Mouse (Mus musculus): ENCODE results near the gene Nthl1. TPM values are rescaled to one million over a fixed set of nuclear protein-coding genes. Genes with fewer than 3 reads are reported as not detected.

Gene Nthl1
- polyA plus RNA-seq, 1 experiment from 2014 or later: 14.9 TPM

- Histone ChIP-seq H3K36me3 (ENCODE audit: insufficient read depth, low read length) (peaks cover 16% of the 10 kb centered on the region; the same call in 1 of the 2 replicates), H3K27me3 (ENCODE audit: insufficient read depth, low read length) (no peaks in the 10 kb centered on the region), H3K9ac (ENCODE audit: low read depth, low read length) (0 out of 2 replicates have a peak overlapping the region, but pooled peaks have one; percentile 4), H3K9me3 (replicated peaks; ENCODE audit: low read length) (no peaks in the 10 kb centered on the region), H3K4me3 (replicated peaks; ENCODE audit: low read depth, low read length) (no peak overlapping the region), H3K4me2 (ENCODE audit: low read length) (no peak overlapping the region), H3K27ac (0 out of 2 replicates have a peak overlapping the region, but pooled peaks have one; percentile 80), H3K4me1 (replicated peaks; ENCODE audit: insufficient read depth, low read length) (peaks cover 33% of the 10 kb centered on the region)
- no peak for ATAC-seq (replicated peaks; ENCODE audit: low FRiP score, low read depth)
- no peak for TF ChIP-seq CTCF (IDR thresholded peaks at IDR 0.05; ENCODE audit: low read depth)
- no peak for DNase-seq (ENCODE audit: low spot score)
- WGBS: 93% methylated on average over 15 of the region's 15 CpGs
These were observed 8.1 kb downstream of the Nthl1 start for GRCm38 (mm10) chr17:24640581-24640980.

DNA sequence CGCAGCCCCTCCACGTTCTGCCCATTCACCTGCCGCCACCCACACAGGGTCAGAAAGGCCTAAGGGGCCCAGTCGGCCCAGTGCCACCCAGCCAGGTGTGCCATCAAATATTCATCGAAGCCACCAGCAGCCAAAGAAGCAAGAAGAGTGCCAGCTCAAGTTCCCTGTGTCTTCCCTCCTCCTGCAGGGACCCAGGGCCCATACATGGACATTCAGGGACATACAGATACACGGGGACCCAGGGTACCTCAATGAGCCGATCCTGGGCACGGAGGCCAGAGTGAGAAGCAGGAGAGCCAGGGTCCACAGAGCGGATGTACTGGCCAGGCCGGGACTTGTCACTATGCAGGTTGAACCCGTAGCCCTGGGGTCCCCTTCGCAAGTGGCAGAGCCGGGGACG lies 9.5 kb downstream of the Nthl1 start:
- H3K36me3 ChIP-seq (ENCODE audit: insufficient read depth, low read length): peaks cover 13% of the 10 kb centered on the region; the same call in 1 of the 2 replicates

GRCm38 (mm10) chr17:24642791-24643343 lies 10.4 kb downstream of the Nthl1 start:
- H3K36me3 ChIP-seq (ENCODE audit: insufficient read depth, low read length): peaks cover 18% of the 10 kb centered on the region; the same call in 1 of the 2 replicates
- WGBS: 56% methylated on average over 6 of the region's 6 CpGs

More for the DNA sequence above, 9.5 kb downstream of the Nthl1 start:
- Histone ChIP-seq H3K27me3 (ENCODE audit: insufficient read depth, low read length) (no peaks in the 10 kb centered on the region), H3K4me3 (replicated peaks; ENCODE audit: low read depth, low read length) (no peak overlapping the region), H3K9me3 (replicated peaks; ENCODE audit: low read length) (no peaks in the 10 kb centered on the region), H3K4me2 (ENCODE audit: low read length) (no peak overlapping the region), H3K4me1 (replicated peaks; ENCODE audit: insufficient read depth, low read length) (peaks cover 36% of the 10 kb centered on the region), H3K27ac (no peak overlapping the region), H3K9ac (ENCODE audit: low read depth, low read length) (no peak overlapping the region)
- DNase-seq (ENCODE audit: low spot score) (no peak), ATAC-seq (replicated peaks; ENCODE audit: low FRiP score, low read depth) (no peak)
- TF ChIP-seq CTCF (IDR thresholded peaks at IDR 0.05; ENCODE audit: low read depth): no peak
- 89% methylated on average over 14 of the region's 14 CpGs for WGBS

GRCm38 (mm10) chr17:24644030-24644715 lies 11.7 kb downstream of the Nthl1 start:
- H3K9ac ChIP-seq (ENCODE audit: low read depth, low read length): peak overlapping the region; percentile 47

More at GRCm38 (mm10) chr17:24642791-24643343, 10.4 kb downstream of the Nthl1 start:
- Histone ChIP-seq H3K27ac (no peak overlapping the region), H3K4me1 (replicated peaks; ENCODE audit: insufficient read depth, low read length) (peaks cover 36% of the 10 kb centered on the region), H3K4me3 (replicated peaks; ENCODE audit: low read depth, low read length) (0 out of 2 replicates have a peak overlapping the region, but pooled peaks have one; percentile 17), H3K27me3 (ENCODE audit: insufficient read depth, low read length) (no peaks in the 10 kb centered on the region), H3K4me2 (ENCODE audit: low read length) (peak overlapping the region; percentile 46), H3K9ac (ENCODE audit: low read depth, low read length) (peak overlapping the region; percentile 47; the same call in 1 of the 2 replicates), H3K9me3 (replicated peaks; ENCODE audit: low read length) (no peaks in the 10 kb centered on the region)
- no peak for ATAC-seq (replicated peaks; ENCODE audit: low FRiP score, low read depth)
- DNase-seq (ENCODE audit: low spot score): no peak
- TF ChIP-seq CTCF (IDR thresholded peaks at IDR 0.05; ENCODE audit: low read depth): no peak

DNA sequence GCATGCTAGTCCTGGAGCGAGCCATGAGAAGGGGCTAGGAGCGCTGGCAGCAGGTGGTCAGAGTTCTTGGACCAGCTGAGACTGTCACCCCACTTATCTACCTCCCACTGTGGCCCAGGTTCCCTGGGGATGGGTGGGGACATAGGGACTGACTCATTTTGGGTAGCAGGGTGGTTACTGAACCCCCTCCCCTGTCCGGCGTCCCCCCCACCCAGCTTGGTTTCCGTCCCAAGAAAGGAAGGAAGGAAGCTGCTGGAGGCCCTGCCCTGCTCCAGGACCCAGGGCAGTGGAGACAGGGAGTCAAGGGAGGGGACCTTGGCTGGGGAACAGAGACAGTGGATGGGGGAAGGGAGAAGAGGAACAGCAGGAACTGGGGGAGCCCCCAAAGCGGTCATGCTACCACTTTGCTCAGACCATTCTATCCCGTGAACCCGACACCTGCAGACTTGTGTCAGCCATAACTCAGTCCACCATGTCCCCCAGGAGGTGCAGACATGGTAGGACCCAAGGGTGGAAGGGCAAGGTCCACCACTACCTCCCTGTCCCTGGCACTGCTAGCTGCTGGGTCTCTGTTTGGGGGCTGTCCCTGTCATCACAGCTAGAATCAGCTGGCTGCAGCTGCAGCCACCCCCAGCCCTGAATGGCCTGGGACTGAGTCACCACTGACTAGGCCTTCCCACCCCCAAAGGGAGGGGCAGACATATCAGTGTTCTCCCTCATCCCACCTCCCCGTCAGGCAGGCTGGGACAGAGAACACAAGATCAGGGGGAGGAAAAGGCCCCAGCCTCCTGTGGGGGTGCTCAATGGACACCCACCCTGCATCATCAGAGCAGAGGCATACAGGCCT lies 12.6 kb downstream of the Nthl1 start:
- 49% methylated on average over 9 of the region's 9 CpGs for WGBS
- peak overlapping the region; percentile 47 for H3K9ac ChIP-seq (ENCODE audit: low read depth, low read length)
- H3K27me3 ChIP-seq (ENCODE audit: insufficient read depth, low read length): no peaks in the 10 kb centered on the region
- peak overlapping the region; percentile 46 for H3K4me2 ChIP-seq (ENCODE audit: low read length)
- DNase-seq (ENCODE audit: low spot score): peak; percentile 57
- H3K4me1 ChIP-seq (replicated peaks; ENCODE audit: insufficient read depth, low read length): peaks cover 34% of the 10 kb centered on the region
- H3K36me3 ChIP-seq (ENCODE audit: insufficient read depth, low read length): 0 out of 2 replicates have a peak, but pooled peaks cover 13% of the 10 kb centered on the region
- no peaks in the 10 kb centered on the region for H3K9me3 ChIP-seq (replicated peaks; ENCODE audit: low read length)
- H3K27ac ChIP-seq: peak overlapping the region; percentile 84
- TF ChIP-seq CTCF (IDR thresholded peaks at IDR 0.05; ENCODE audit: low read depth): no peak
- 0 out of 2 replicates have a peak overlapping the region, but pooled peaks have one; percentile 17 for H3K4me3 ChIP-seq (replicated peaks; ENCODE audit: low read depth, low read length)
- peak; percentile 52 for ATAC-seq (replicated peaks; ENCODE audit: low FRiP score, low read depth)

More at GRCm38 (mm10) chr17:24644030-24644715, 11.7 kb downstream of the Nthl1 start:
- Histone ChIP-seq H3K4me2 (ENCODE audit: low read length) (peak overlapping the region; percentile 46), H3K4me3 (replicated peaks; ENCODE audit: low read depth, low read length) (peak overlapping the region; percentile 17; the same call in 1 of the 2 replicates), H3K27ac (peak overlapping the region; percentile 84), H3K27me3 (ENCODE audit: insufficient read depth, low read length) (no peaks in the 10 kb centered on the region), H3K9me3 (replicated peaks; ENCODE audit: low read length) (no peaks in the 10 kb centered on the region), H3K4me1 (replicated peaks; ENCODE audit: insufficient read depth, low read length) (peaks cover 34% of the 10 kb centered on the region), H3K36me3 (ENCODE audit: insufficient read depth, low read length) (0 out of 2 replicates have a peak, but pooled peaks cover 13% of the 10 kb centered on the region)
- TF ChIP-seq CTCF (IDR thresholded peaks at IDR 0.05; ENCODE audit: low read depth): no peak
- DNase-seq (ENCODE audit: low spot score) (peak; percentile 74), ATAC-seq (replicated peaks; ENCODE audit: low FRiP score, low read depth) (peak; percentile 30; the same call in 1 of the 2 replicates)
- 38% methylated on average over 7 of the region's 7 CpGs for WGBS

Measured in kidney, postnatal 0 days (tissue).